ENCODE assay signal across 11 mouse cellular contexts in genomic region chr8:120211345-120211744, GRCm38 (mm10). TPM values are rescaled to one million over a fixed set of nuclear protein-coding genes. Genes with fewer than 3 reads are reported as not detected.
A peak's percentile ranks its signal among the peaks of the same experiment; 100 is the strongest.
DNase-seq lines count a peak whose midpoint lies in the region; ATAC-seq lines count a peak whose summit lies in the region.
"Had no signal": no experiment of that assay in that cellular context is flagged by ENCODE, and none has a peak within 500 bp of the region (broad histone marks: within the 10 kb centered on the region; RNA-seq: fewer than 3 reads in every experiment).

No protein-coding gene starts in this region.

- H3K4me2 ChIP-seq in midbrain, embryonic 16.5 days (ENCODE audit: low read length) = no peak overlapping the region

- peak overlapping the region; percentile 25; the same call in 1 of the 2 replicates for H3K4me3 ChIP-seq in heart, embryonic 10.5 days
- H3K4me3 ChIP-seq in midbrain, embryonic 10.5 days = no peak overlapping the region
- no peak overlapping the region for H3K4me3 ChIP-seq in midbrain, embryonic 16.5 days (ENCODE audit: low read depth, low read length)

- H3K36me3 ChIP-seq in heart, embryonic 10.5 days = no peaks in the 10 kb centered on the region
- no peaks in the 10 kb centered on the region for H3K36me3 ChIP-seq in midbrain, embryonic 10.5 days
- H3K36me3 ChIP-seq in midbrain, embryonic 16.5 days (ENCODE audit: control insufficient read depth, insufficient read depth, low read length) = no peaks in the 10 kb centered on the region

- H3K27me3 ChIP-seq in heart, embryonic 10.5 days (ENCODE audit: insufficient read depth, poor library complexity, severe bottlenecking) = peaks cover 5% of the 10 kb centered on the region; the same call in 1 of the 2 replicates
- peaks cover 14% of the 10 kb centered on the region for H3K27me3 ChIP-seq in midbrain, embryonic 10.5 days (ENCODE audit: low read depth, poor library complexity, severe bottlenecking)
- no peaks in the 10 kb centered on the region for H3K27me3 ChIP-seq in midbrain, embryonic 16.5 days (ENCODE audit: control insufficient read depth, insufficient read depth, low read depth, low read length)

- H3K9me3 ChIP-seq in heart, embryonic 10.5 days = no peaks in the 10 kb centered on the region
- H3K9me3 ChIP-seq in midbrain, embryonic 10.5 days (replicated peaks) = no peaks in the 10 kb centered on the region
- no peaks in the 10 kb centered on the region for H3K9me3 ChIP-seq in midbrain, embryonic 16.5 days (replicated peaks; ENCODE audit: control insufficient read depth, low read length, poor library complexity, severe bottlenecking)

- no peak for ATAC-seq in midbrain, embryonic 16.5 days
- ATAC-seq in megakaryocyte progenitor cell, adult 5-6 weeks (replicated peaks; ENCODE audit: poor library complexity) = peak; percentile 34; the same call in 1 of the 2 replicates
- ATAC-seq: CD4-positive, CD25-positive, alpha-beta regulatory T cell, adult 4 months had no signal

- H3K4me1 ChIP-seq in heart, embryonic 10.5 days = peaks cover 57% of the 10 kb centered on the region
- H3K4me1 ChIP-seq in midbrain, embryonic 10.5 days = peaks cover 52% of the 10 kb centered on the region
- H3K4me1 ChIP-seq in midbrain, embryonic 16.5 days (ENCODE audit: control insufficient read depth, insufficient read depth, low read length) = peaks cover 6% of the 10 kb centered on the region

- no peak overlapping the region for H3K9ac ChIP-seq in midbrain, embryonic 16.5 days (ENCODE audit: low read depth, low read length)

- no peak for DNase-seq in heart, embryonic 10.5 days (ENCODE audit: low spot score)
- no peak for DNase-seq in heart, postnatal 4 days
- peak; percentile 48 for DNase-seq in midbrain, embryonic 10.5 days (ENCODE audit: low spot score)
- DNase-seq in embryo, embryonic 11 days = peak; percentile 73
- DNase-seq in frontal cortex, postnatal 36 days (ENCODE audit: low spot score in 2 of 2) = no peak
- DNase-seq in c-Kit-positive CD71-positive TER-119-positive erythroid progenitor cells, embryonic 14.5 days (ENCODE audit: low spot score) = no peak
- DNase-seq: cerebellum, adult 8-10 months; right cerebral cortex, adult 18-20 months had no signal

- H3K27ac ChIP-seq in heart, embryonic 10.5 days = peak overlapping the region; percentile 67
- peak overlapping the region; percentile 70 for H3K27ac ChIP-seq in midbrain, embryonic 10.5 days (replicated peaks)
- H3K27ac ChIP-seq in midbrain, embryonic 16.5 days (ENCODE audit: low read length) = no peak overlapping the region

- 3% methylated on average over 4 of the region's 4 CpGs for WGBS in heart, embryonic 10.5 days
- 9% methylated on average over 4 of the region's 4 CpGs for WGBS in midbrain, embryonic 10.5 days
- WGBS in midbrain, embryonic 16.5 days = 18% methylated on average over 4 of the region's 4 CpGs

RNA-seq across cellular contexts. Expression of gene Gse1, which starts 16.9 kb away (rescaled TPM):
- 12.2 and 13.7 TPM in 2 replicates for polyA plus RNA-seq in heart, embryonic 10.5 days (2016; fragmentation: Nextera tagmentation; extraction: Ambion mirVana)
- 10 to 100 TPM; 33.5 to 37.4 TPM for total RNA-seq in heart, postnatal 4 days (2021)
- 12.7 and 15.6 TPM in 2 replicates for polyA plus RNA-seq in midbrain, embryonic 10.5 days (2016; fragmentation: Nextera tagmentation; extraction: Ambion mirVana)
- polyA plus RNA-seq in midbrain, embryonic 16.5 days (2015; fragmentation: Nextera tagmentation; extraction: Ambion mirVana) = 13.3 and 17.6 TPM in 2 replicates
- 32.0 and 32.6 TPM in 2 replicates for total RNA-seq in megakaryocyte progenitor cell, adult 5-6 weeks (2015)
- 10.0 and 11.2 TPM in 2 replicates for total RNA-seq in megakaryocyte progenitor cell, adult 5-6 weeks (2017)

RNA-seq across cellular contexts. Expression of gene Fam92b, which starts 34.1 kb away (rescaled TPM):
- 0.16 and 0.31 TPM in 2 replicates for polyA plus RNA-seq in heart, embryonic 10.5 days (2016; fragmentation: Nextera tagmentation; extraction: Ambion mirVana)
- total RNA-seq in heart, postnatal 4 days (2021) = not detected
- 2.6 and 3.3 TPM in 2 replicates for polyA plus RNA-seq in midbrain, embryonic 10.5 days (2016; fragmentation: Nextera tagmentation; extraction: Ambion mirVana)
- 2.1 and 2.4 TPM in 2 replicates for polyA plus RNA-seq in midbrain, embryonic 16.5 days (2015; fragmentation: Nextera tagmentation; extraction: Ambion mirVana)
- not detected in 2 replicates for total RNA-seq in megakaryocyte progenitor cell, adult 5-6 weeks (2015)
- total RNA-seq in megakaryocyte progenitor cell, adult 5-6 weeks (2017) = not detected in 2 replicates
- polyA plus RNA-seq: CD4-positive, CD25-positive, alpha-beta regulatory T cell, adult 4 months had no signal

Comparison
In these comparisons a context has a peak if more than half of its experiments do, and no peak if none do; other contexts are left out.
1. DNase-seq: peak in midbrain, embryonic 10.5 days (single experiment) and embryo, embryonic 11 days (single experiment); none in heart, embryonic 10.5 days (single experiment), heart, postnatal 4 days (single experiment), frontal cortex, postnatal 36 days (0 of 2) and c-Kit-positive CD71-positive TER-119-positive erythroid progenitor cells, embryonic 14.5 days (single experiment).